ENCODE assay signal across 27 mouse cellular contexts in genomic region chr5:150819520-150819919, GRCm38 (mm10).
DNase-seq lines count a peak whose midpoint lies in the region; ATAC-seq and TF ChIP-seq lines count a peak whose summit lies in the region.
"Had no signal": no experiment of that assay in that cellular context is flagged by ENCODE, and none has a peak within 500 bp of the region (broad histone marks: within the 10 kb centered on the region; RNA-seq: fewer than 3 reads in every experiment).

No protein-coding gene starts in this region.

- H3K27ac ChIP-seq in midbrain, embryonic 11.5 days (ENCODE audit: low read depth, low read length), result no peak overlapping the region
- H3K27ac ChIP-seq in midbrain, embryonic 13.5 days, result no peak overlapping the region
- 0 out of 2 replicates have a peak overlapping the region, but pooled peaks have one; percentile 33 for H3K27ac ChIP-seq in ES-E14 (ENCODE audit: insufficient read depth, low read depth, low read length, poor library complexity, severe bottlenecking)
- H3K27ac ChIP-seq: embryonic facial prominence, embryonic 13.5 days; embryonic facial prominence, embryonic 15.5 days; forebrain, embryonic 10.5 days; forebrain, embryonic 12.5 days had no signal

- no peak overlapping the region for H3K4me2 ChIP-seq in midbrain, embryonic 11.5 days
- H3K4me2 ChIP-seq in midbrain, embryonic 13.5 days (replicated peaks), result no peak overlapping the region
- H3K4me2 ChIP-seq: embryonic facial prominence, embryonic 13.5 days; embryonic facial prominence, embryonic 15.5 days; forebrain, embryonic 12.5 days had no signal

- no peak overlapping the region for H3K9ac ChIP-seq in midbrain, embryonic 11.5 days (ENCODE audit: low read length)
- no peak overlapping the region for H3K9ac ChIP-seq in midbrain, embryonic 13.5 days (replicated peaks)
- no peak overlapping the region for H3K9ac ChIP-seq in ES-E14 (ENCODE audit: insufficient read depth, low read depth, low read length, poor library complexity, severe bottlenecking)
- H3K9ac ChIP-seq: embryonic facial prominence, embryonic 13.5 days; embryonic facial prominence, embryonic 15.5 days; forebrain, embryonic 12.5 days had no signal

- no peaks in the 10 kb centered on the region for H3K4me1 ChIP-seq in midbrain, embryonic 11.5 days (ENCODE audit: control insufficient read depth, insufficient read depth, low read length)
- H3K4me1 ChIP-seq in midbrain, embryonic 13.5 days (replicated peaks), result no peaks in the 10 kb centered on the region
- peaks cover 11 to 25% of the 10 kb centered on the region in 2 experiments for H3K4me1 ChIP-seq in ES-E14 (ENCODE audit: control insufficient read depth in 2 of 2, insufficient read depth in 2 of 2, low read length in 2 of 2, poor library complexity in 1 of 2)
- H3K4me1 ChIP-seq: embryonic facial prominence, embryonic 13.5 days; forebrain, embryonic 10.5 days; forebrain, embryonic 12.5 days had no signal

- WGBS in midbrain, embryonic 11.5 days, result 86% methylated on average over 5 of the region's 5 CpGs
- WGBS in midbrain, embryonic 13.5 days, result 84% methylated on average over 5 of the region's 5 CpGs

- intact Hi-C loops in heart, postnatal 14 days (cut with DNase I), result no loop called here

- H3K27me3 ChIP-seq in midbrain, embryonic 11.5 days (ENCODE audit: control insufficient read depth, insufficient read depth, low read length), result no peaks in the 10 kb centered on the region
- H3K27me3 ChIP-seq in midbrain, embryonic 13.5 days, result no peaks in the 10 kb centered on the region
- H3K27me3 ChIP-seq: CH12.LX; embryonic facial prominence, embryonic 13.5 days; embryonic facial prominence, embryonic 15.5 days; forebrain, embryonic 12.5 days had no signal

- no peak overlapping the region for H3K4me3 ChIP-seq in midbrain, embryonic 11.5 days (ENCODE audit: low read depth, low read length)
- no peak overlapping the region for H3K4me3 ChIP-seq in midbrain, embryonic 13.5 days (replicated peaks)
- H3K4me3 ChIP-seq in ES-E14 (ENCODE audit: insufficient read depth in 1 of 2, low read depth in 1 of 2, low read length in 2 of 2, poor library complexity in 1 of 2, severe bottlenecking in 1 of 2), result no peak overlapping the region
- H3K4me3 ChIP-seq: embryonic facial prominence, embryonic 13.5 days; embryonic facial prominence, embryonic 15.5 days; erythroblast, embryonic 14.5 days; forebrain, embryonic 10.5 days; forebrain, embryonic 12.5 days had no signal

- in situ Hi-C loops in ES-E14 (cut with MboI; ENCODE audit: low sequenced_read_pairs in 2 of 2, unreplicated experiment in 2 of 2), result no loop called here

- DNase-seq in heart, adult 11 months, result peak; percentile 58
- DNase-seq in heart, postnatal 14 days, result no peak
- DNase-seq in midbrain, embryonic 11.5 days (ENCODE audit: low spot score, missing footprints), result peak; percentile 45
- DNase-seq in ES-E14 (ENCODE audit: low read depth, low spot score) (peak; percentile 35), ZHBTc4 (ENCODE audit: low read depth, low spot score) (peak; percentile 66)
- no peak for DNase-seq in spleen, adult 12 weeks (ENCODE audit: low spot score)
- no peak for DNase-seq in thymus, postnatal 10 days (ENCODE audit: low spot score in 2 of 2)
- DNase-seq: adrenal gland, adult 2 months; adrenal gland, postnatal 10 days; adrenal gland, postnatal 25 days; B cell, adult 2 months; cerebellum, adult 11 months; cerebellum, adult 18-20 months; cerebellum, adult 8-10 months; cerebellum, adult 9-11 months; cerebellum, postnatal 14 days; cerebellum, postnatal 36 days; embryo, embryonic 11 days had no signal

- no peaks in the 10 kb centered on the region for H3K9me3 ChIP-seq in midbrain, embryonic 11.5 days (ENCODE audit: control insufficient read depth, low read length)
- H3K9me3 ChIP-seq in midbrain, embryonic 13.5 days, result no peaks in the 10 kb centered on the region
- no peaks in the 10 kb centered on the region for H3K9me3 ChIP-seq in ES-E14 (ENCODE audit: control insufficient read depth, insufficient read depth, low read depth, low read length)
- H3K9me3 ChIP-seq: embryonic facial prominence, embryonic 13.5 days; embryonic facial prominence, embryonic 15.5 days; forebrain, embryonic 10.5 days; forebrain, embryonic 12.5 days had no signal

- no peaks in the 10 kb centered on the region for H3K36me3 ChIP-seq in midbrain, embryonic 11.5 days (ENCODE audit: control insufficient read depth, insufficient read depth, low read length)
- no peaks in the 10 kb centered on the region for H3K36me3 ChIP-seq in midbrain, embryonic 13.5 days
- H3K36me3 ChIP-seq in ES-E14 (ENCODE audit: control insufficient read depth, insufficient read depth, low read length, poor library complexity, severe bottlenecking), result no peaks in the 10 kb centered on the region
- H3K36me3 ChIP-seq: embryonic facial prominence, embryonic 15.5 days; forebrain, embryonic 10.5 days; forebrain, embryonic 12.5 days had no signal

- ATAC-seq in midbrain, embryonic 11.5 days (ENCODE audit: low FRiP score), result 0 out of 2 replicates have a peak, but pooled peaks have one; percentile 22
- ATAC-seq in midbrain, embryonic 13.5 days, result no peak
- ATAC-seq: CD4-positive, CD25-positive, alpha-beta regulatory T cell, adult 4 months; forebrain, embryonic 14.5 days had no signal

TF ChIP-seq in ES-E14, 5 proteins besides CTCF, POLR2A, EP300 and RAD21:
- TF ChIP-seq HCFC1 (IDR thresholded peaks at IDR 0.05; ENCODE audit: borderline replicate concordance, insufficient read depth, low read length), result no peak
- no peak for TF ChIP-seq MAFK (IDR thresholded peaks at IDR 0.05; ENCODE audit: insufficient read depth, low read depth, low read length)
- TF ChIP-seq ZNF384 (IDR thresholded peaks at IDR 0.05; ENCODE audit: low read depth, low read length), result no peak
- TF ChIP-seq ZC3H11A (IDR thresholded peaks at IDR 0.05; ENCODE audit: borderline replicate concordance, low read depth, low read length), result no peak
- TF ChIP-seq CHD2 (IDR thresholded peaks at IDR 0.05; ENCODE audit: low read depth, low read length), result no peak

Comparison
In these comparisons a context has a peak if more than half of its experiments do, and no peak if none do; other contexts are left out.
1. DNase-seq: peak in heart, adult 11 months (single experiment), midbrain, embryonic 11.5 days (single experiment), ES-E14 (single experiment) and ZHBTc4 (single experiment); none in heart, postnatal 14 days (0 of 2), spleen, adult 12 weeks (single experiment) and thymus, postnatal 10 days (0 of 2).